Mouse (Mus musculus): Measurements from ENCODE around the gene Nek2.

Nek2 gene

GRCm38 (mm10) chr1:191821326-191822091, at the start of gene Nek2:
Nek2 (plus strand) TSS chr1:191821444.
- DNase-seq: peak; percentile 97

GRCm38 (mm10) chr1:191774106-191774505, 47.1 kb upstream of the Nek2 start:
- peak; percentile 78 to 82 for DNase-seq

GRCm38 (mm10) chr1:191775116-191775515, 46.1 kb upstream of the Nek2 start:
- DNase-seq: no peak

- no peak for DNase-seq
Measured at GRCm38 (mm10) chr1:191777521-191777920, 43.7 kb upstream of the Nek2 start.

GRCm38 (mm10) chr1:191780470-191780869, 40.8 kb upstream of the Nek2 start:
- no peak for DNase-seq

- DNase-seq: no peak
Measured at GRCm38 (mm10) chr1:191785108-191785507, 36.1 kb upstream of the Nek2 start.

GRCm38 (mm10) chr1:191786255-191786654, 35.0 kb upstream of the Nek2 start:
- DNase-seq: no peak

- DNase-seq: no peak
Measured at GRCm38 (mm10) chr1:191787379-191787778, 33.9 kb upstream of the Nek2 start.

- DNase-seq: peak; percentile 58 to 67
Measured at GRCm38 (mm10) chr1:191792991-191793390, 28.3 kb upstream of the Nek2 start.

GRCm38 (mm10) chr1:191793888-191794532, 27.2 kb upstream of the Nek2 start:
- DNase-seq: no peak

- DNase-seq: no peak
Measured at GRCm38 (mm10) chr1:191796238-191796896, 24.9 kb upstream of the Nek2 start.

GRCm38 (mm10) chr1:191802093-191802819, 19.0 kb upstream of the Nek2 start:
- DNase-seq: no peak

- no peak for DNase-seq
Measured at GRCm38 (mm10) chr1:191802820-191803655, 18.2 kb upstream of the Nek2 start.

- no peak for DNase-seq
Measured at GRCm38 (mm10) chr1:191804747-191805146, 16.5 kb upstream of the Nek2 start.

GRCm38 (mm10) chr1:191805788-191806187, 15.5 kb upstream of the Nek2 start:
- DNase-seq: no peak

- peak; percentile 47 to 59 for DNase-seq
Measured at GRCm38 (mm10) chr1:191806740-191807139, 14.5 kb upstream of the Nek2 start.

GRCm38 (mm10) chr1:191807979-191808378, 13.3 kb upstream of the Nek2 start:
- DNase-seq: no peak

- peak; percentile 98 for DNase-seq
Measured at GRCm38 (mm10) chr1:191808688-191809223, 12.5 kb upstream of the Nek2 start.

- no peak for DNase-seq
Measured at GRCm38 (mm10) chr1:191811774-191812173, 9.5 kb upstream of the Nek2 start.

GRCm38 (mm10) chr1:191812949-191813691, 8.1 kb upstream of the Nek2 start:
- no peak for DNase-seq

- no peak for DNase-seq
Measured at GRCm38 (mm10) chr1:191814240-191814639, 7.0 kb upstream of the Nek2 start.
